8 mouse cellular contexts compared by ENCODE assay signal in the genomic region with DNA sequence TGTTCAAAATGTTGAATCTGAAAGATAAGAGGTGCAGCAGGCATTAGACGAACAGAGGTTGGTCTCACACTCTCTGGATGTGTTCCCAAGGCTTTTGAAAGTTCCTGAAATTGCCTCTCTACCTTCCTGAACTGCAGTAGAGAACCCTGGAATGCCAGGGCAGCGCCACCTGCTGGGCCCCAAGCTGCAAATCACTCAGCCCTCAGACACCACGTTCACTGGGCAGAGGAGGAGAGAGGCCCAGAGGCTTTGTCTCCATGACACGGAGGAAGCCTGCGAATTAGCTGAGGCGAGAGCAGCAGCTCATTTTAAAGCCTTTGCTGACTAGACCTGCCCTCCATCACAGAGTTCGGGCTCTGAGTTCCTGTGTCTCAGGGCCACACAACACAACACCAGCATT. TPM values are rescaled to one million over a fixed set of nuclear protein-coding genes. Genes with fewer than 3 reads are reported as not detected.
DNase-seq lines count a peak whose midpoint lies in the region; ATAC-seq and TF ChIP-seq lines count a peak whose summit lies in the region.

No protein-coding gene starts in this region.

- H3K9ac ChIP-seq in embryonic facial prominence, embryonic 14.5 days (ENCODE audit: low read depth, low read length) = no peak overlapping the region
- no peak overlapping the region for H3K9ac ChIP-seq in heart, embryonic 15.5 days
- H3K9ac ChIP-seq in liver, embryonic 15.5 days = no peak overlapping the region
- H3K9ac ChIP-seq in neural tube, embryonic 12.5 days = no peak overlapping the region

- H3K9me3 ChIP-seq in E14TG2a.4 (ENCODE audit: low read length) = no peaks in the 10 kb centered on the region
- H3K9me3 ChIP-seq in embryonic facial prominence, embryonic 14.5 days (ENCODE audit: control insufficient read depth, low read length) = no peaks in the 10 kb centered on the region
- H3K9me3 ChIP-seq in heart, embryonic 15.5 days (replicated peaks) = no peaks in the 10 kb centered on the region
- H3K9me3 ChIP-seq in liver, embryonic 15.5 days (replicated peaks) = no peaks in the 10 kb centered on the region
- H3K9me3 ChIP-seq in neural tube, embryonic 12.5 days = no peaks in the 10 kb centered on the region

- H3K27ac ChIP-seq in embryonic facial prominence, embryonic 14.5 days (replicated peaks; ENCODE audit: low read depth, low read length) = no peak overlapping the region
- H3K27ac ChIP-seq in heart, embryonic 15.5 days = no peak overlapping the region
- no peak overlapping the region; the same call in 1 of the 2 replicates for H3K27ac ChIP-seq in liver, embryonic 15.5 days (replicated peaks)
- no peak overlapping the region for H3K27ac ChIP-seq in neural tube, embryonic 12.5 days

- peaks cover 17% of the 10 kb centered on the region for H3K4me1 ChIP-seq in E14TG2a.4 (replicated peaks; ENCODE audit: low read depth, low read length)
- H3K4me1 ChIP-seq in embryonic facial prominence, embryonic 14.5 days (ENCODE audit: control insufficient read depth, insufficient read depth, low read length) = no peaks in the 10 kb centered on the region
- peaks cover 10% of the 10 kb centered on the region for H3K4me1 ChIP-seq in heart, embryonic 15.5 days (replicated peaks)
- H3K4me1 ChIP-seq in liver, embryonic 15.5 days (replicated peaks) = peaks cover 6% of the 10 kb centered on the region
- H3K4me1 ChIP-seq in neural tube, embryonic 12.5 days = no peaks in the 10 kb centered on the region

- no peak overlapping the region for H3K4me3 ChIP-seq in E14TG2a.4 (replicated peaks; ENCODE audit: low read length)
- no peak overlapping the region for H3K4me3 ChIP-seq in embryonic facial prominence, embryonic 14.5 days (ENCODE audit: low read depth, low read length)
- H3K4me3 ChIP-seq in heart, embryonic 15.5 days = no peak overlapping the region
- H3K4me3 ChIP-seq in liver, embryonic 15.5 days (replicated peaks) = no peak overlapping the region
- no peak overlapping the region for H3K4me3 ChIP-seq in neural tube, embryonic 12.5 days

- no peak overlapping the region for H3K4me2 ChIP-seq in embryonic facial prominence, embryonic 14.5 days (ENCODE audit: low read depth, low read length)
- no peak overlapping the region for H3K4me2 ChIP-seq in heart, embryonic 15.5 days
- H3K4me2 ChIP-seq in liver, embryonic 15.5 days = no peak overlapping the region
- H3K4me2 ChIP-seq in neural tube, embryonic 12.5 days (replicated peaks) = no peak overlapping the region

- H3K36me3 ChIP-seq in E14TG2a.4 (ENCODE audit: insufficient read depth, low read length) = peaks cover 93% of the 10 kb centered on the region
- peaks cover 94% of the 10 kb centered on the region for H3K36me3 ChIP-seq in embryonic facial prominence, embryonic 14.5 days (ENCODE audit: control insufficient read depth, insufficient read depth, low read length)
- H3K36me3 ChIP-seq in heart, embryonic 15.5 days = peaks cover 75% of the 10 kb centered on the region
- H3K36me3 ChIP-seq in liver, embryonic 15.5 days (replicated peaks) = peaks cover 94% of the 10 kb centered on the region
- H3K36me3 ChIP-seq in neural tube, embryonic 12.5 days = peaks cover 85% of the 10 kb centered on the region

- no peaks in the 10 kb centered on the region for H3K27me3 ChIP-seq in E14TG2a.4 (ENCODE audit: insufficient read depth, low read length)
- H3K27me3 ChIP-seq in embryonic facial prominence, embryonic 14.5 days (replicated peaks; ENCODE audit: control insufficient read depth, insufficient read depth, low read length) = no peaks in the 10 kb centered on the region
- no peaks in the 10 kb centered on the region for H3K27me3 ChIP-seq in heart, embryonic 15.5 days
- no peaks in the 10 kb centered on the region for H3K27me3 ChIP-seq in liver, embryonic 15.5 days
- H3K27me3 ChIP-seq in neural tube, embryonic 12.5 days (replicated peaks) = no peaks in the 10 kb centered on the region

- peak; percentile 63 for TF ChIP-seq CTCF in E14TG2a.4 (conservative IDR thresholded peaks at IDR 0.05; ENCODE audit: low read length)

- 11% methylated on average over 7 of the region's 7 CpGs for WGBS in embryonic facial prominence, embryonic 14.5 days
- 10% methylated on average over 7 of the region's 7 CpGs for WGBS in heart, embryonic 15.5 days
- 16% methylated on average over 7 of the region's 7 CpGs for WGBS in liver, embryonic 15.5 days (ENCODE audit: insufficient replicate concordance)
- 12% methylated on average over 7 of the region's 7 CpGs for WGBS in neural tube, embryonic 12.5 days

- ATAC-seq in embryonic facial prominence, embryonic 14.5 days (ENCODE audit: low read depth) = peak; percentile 80
- ATAC-seq in heart, embryonic 15.5 days (replicated peaks; ENCODE audit: insufficient number of reproducible peaks, insufficient read depth, low FRiP score, low read depth) = peak; percentile 38; the same call in 1 of the 2 replicates
- ATAC-seq in liver, embryonic 15.5 days (ENCODE audit: insufficient read depth) = peak; percentile 56; the same call in 1 of the 2 replicates
- peak; percentile 83 for ATAC-seq in neural tube, embryonic 12.5 days (ENCODE audit: low FRiP score, low read depth)

- peak; percentile 74 to 88 for DNase-seq in adrenal gland, postnatal 36 days
- DNase-seq in embryonic facial prominence, embryonic 14.5 days (ENCODE audit: low spot score) = peak; percentile 85
- peak; percentile 84 for DNase-seq in kidney, postnatal 10 days
- peak; percentile 81 for DNase-seq in testis, postnatal 10 days (ENCODE audit: low spot score)

RNA-seq across cellular contexts. Expression of a gene that starts 20.8 kb away (rescaled TPM):
- 10 to 100 TPM; 13.2 to 14.9 TPM for total RNA-seq in adrenal gland, postnatal 36 days (2021)
- 18.1 and 19.2 TPM in 2 replicates for polyA plus RNA-seq in embryonic facial prominence, embryonic 14.5 days (2014; fragmentation: Nextera tagmentation; extraction: Ambion mirVana)
- polyA plus RNA-seq in heart, embryonic 15.5 days (2015; fragmentation: Nextera tagmentation; extraction: Ambion mirVana) = 10.3 and 12.9 TPM in 2 replicates
- polyA plus RNA-seq in liver, embryonic 15.5 days (2015; fragmentation: Nextera tagmentation; extraction: Ambion mirVana) = 3.4 TPM in 2 replicates
- 34.3 and 35.4 TPM in 2 replicates for polyA plus RNA-seq in neural tube, embryonic 12.5 days (2016; fragmentation: Nextera tagmentation; extraction: Ambion mirVana)
